Mouse (Mus musculus) telencephalon, adult 2 months (tissue): ENCODE data around the gene Nr4a3.
A peak's percentile ranks its signal among the peaks of the same experiment; 100 is the strongest.

ENCODE experiments used
- DNase-seq: peaks from one replicate; pipeline ENCODE4 v3.0.0-alpha.2; 2011; ENCODE audit warnings: low read depth, low spot score

The Nr4a3 gene

DNA sequence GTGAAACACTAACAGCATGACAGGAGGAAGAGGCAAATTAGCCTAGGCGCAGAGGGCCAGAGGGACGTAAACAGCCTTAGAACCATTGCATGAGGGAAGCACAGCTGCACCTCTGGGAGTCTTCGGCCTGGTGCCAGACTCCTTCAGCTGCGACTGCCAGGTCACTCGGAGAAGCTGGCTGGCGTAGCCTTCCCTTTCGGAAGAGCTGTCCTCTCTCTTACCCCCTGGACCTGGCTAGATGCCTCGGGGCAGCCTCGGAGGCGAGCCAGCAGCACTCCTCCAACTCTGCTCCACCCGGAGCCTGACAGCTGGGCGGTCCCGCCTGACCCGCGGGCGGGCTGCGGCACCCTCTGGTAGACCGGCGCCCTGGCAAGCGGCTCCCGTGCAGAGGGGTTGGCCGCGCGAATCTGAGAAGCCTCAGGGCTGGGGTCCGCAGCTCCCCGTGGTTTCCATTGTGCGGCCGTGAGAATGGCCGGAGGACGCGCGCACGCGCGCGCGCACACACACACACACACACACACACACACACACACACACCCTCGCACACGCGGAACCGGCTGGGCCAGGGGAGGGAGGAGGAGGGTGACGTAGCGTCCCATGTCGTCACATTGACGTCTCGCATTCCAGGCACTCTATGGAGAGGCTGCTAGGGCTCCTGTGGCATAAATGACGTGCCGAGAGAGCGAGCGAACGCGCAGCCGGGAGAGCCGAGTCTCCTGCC, at the start of gene Nr4a3:
Gene Nr4a3 (plus strand): TSS at position 663 of the 721 bp plus-strand sequence.
- peak; percentile 94 for DNase-seq

DNA sequence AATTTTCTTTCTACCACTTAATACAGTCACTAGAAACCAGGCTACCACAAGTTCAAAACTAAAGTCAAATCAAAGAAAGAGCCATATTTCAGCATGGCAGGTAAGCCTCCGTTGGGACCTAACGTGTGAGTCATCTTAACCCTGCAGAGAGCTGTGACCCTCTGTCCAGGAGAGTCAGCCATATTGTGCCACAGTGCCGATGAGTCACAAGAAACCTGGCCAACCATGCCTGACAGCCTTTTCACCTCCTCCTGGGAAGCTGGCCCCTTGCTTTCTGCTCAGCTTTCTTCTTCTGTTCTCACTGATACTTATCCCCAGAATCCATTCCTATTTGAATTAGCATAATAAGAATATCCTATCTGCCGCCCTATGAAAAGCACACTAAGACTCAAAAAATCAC, 42.0 kb upstream of the Nr4a3 start:
- DNase-seq: no peak

DNA sequence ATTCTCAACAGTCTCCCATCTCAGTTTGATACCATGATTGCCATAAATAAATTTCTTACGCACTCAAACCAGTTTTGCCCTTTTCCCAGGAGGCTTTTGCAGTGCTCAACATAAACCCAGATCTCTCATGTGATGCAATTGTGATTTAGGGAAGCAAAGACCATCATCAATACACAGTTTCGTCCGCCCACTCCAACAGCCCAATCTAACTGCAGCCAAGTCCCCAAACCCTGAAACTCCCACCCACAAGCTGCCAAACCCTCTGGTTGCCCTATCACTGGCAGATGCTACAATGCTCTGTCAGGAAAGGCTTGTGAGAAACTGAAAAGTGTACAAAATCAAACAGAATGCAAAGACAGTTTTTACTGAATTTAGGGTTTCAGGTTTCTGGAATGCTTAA, 41.5 kb upstream of the Nr4a3 start:
- peak; percentile 76 for DNase-seq

DNA sequence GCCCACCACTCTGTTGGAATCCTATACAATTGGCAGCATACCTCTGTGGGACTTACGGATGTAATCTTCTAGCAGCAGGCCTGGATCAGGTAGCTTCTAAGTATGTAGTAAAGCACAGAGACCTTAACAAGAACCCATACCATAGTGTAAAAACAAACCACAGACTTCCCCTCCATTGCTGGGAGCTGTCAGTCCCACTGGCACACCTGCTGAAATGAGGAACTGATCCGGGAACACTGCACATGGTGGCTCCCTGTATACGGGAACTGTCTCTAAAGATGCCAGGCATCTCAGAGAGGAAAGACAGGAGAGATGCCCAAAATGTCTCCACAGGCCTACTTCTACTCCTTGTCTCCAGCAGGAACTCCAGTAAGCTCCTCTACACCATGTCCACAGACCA, 38.6 kb upstream of the Nr4a3 start:
- DNase-seq: no peak

DNA sequence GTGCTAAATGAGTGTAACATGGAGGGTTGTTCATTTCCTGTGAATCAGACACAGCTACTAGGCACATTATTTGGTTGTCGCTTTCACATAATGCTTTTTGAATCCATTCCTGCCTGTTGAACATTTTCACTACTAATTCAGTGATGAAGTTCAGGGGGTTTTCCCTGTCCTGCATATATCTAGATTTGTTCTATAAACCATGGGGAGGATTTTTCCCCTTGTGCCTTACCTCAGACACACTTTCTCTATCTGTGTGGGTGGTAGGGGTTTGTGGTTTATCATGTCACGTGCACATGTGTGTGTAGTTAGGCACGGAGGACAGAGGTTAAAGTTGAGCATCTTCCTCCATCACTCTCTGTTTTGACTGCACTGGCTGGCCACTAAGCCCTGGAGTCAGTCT, 32.7 kb upstream of the Nr4a3 start:
- DNase-seq: no peak

DNA sequence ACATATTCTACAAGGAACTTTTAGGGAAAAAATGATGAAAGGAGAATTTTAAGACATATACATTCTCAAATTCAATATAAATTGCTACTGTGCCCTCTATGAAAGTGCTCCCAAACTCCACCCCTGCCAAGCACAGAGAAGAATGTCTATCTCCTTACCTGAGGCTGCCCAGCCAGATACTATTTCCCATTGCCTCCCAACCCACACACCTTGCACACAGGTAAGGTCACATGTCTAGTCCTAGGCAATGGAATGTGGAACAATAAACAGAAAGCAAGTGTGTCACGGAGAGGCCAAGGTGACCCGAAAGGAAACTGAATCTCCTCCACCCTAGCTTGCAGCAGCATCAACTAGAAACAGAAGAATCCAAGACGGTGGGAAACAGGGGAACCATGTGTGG, 22.0 kb upstream of the Nr4a3 start:
- no peak for DNase-seq

DNA sequence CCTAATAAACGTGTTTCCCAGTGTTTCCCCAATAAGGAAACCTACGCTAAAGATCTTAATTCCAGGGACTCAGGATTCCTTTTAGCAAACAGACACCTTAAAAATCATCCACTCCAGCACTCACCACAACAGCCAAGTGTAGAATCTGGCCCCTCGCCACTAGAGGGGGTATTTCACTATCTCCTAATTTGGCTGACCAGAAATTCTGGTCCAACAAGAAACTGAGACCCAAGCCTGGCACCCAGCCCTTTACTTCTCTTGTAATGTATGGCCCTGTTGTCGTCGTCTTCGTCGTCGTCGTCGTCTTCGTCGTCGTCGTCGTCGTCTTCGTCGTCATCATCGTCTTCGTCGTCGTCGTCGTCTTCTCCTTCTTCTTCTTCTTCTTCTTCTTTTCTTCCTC, 15.3 kb upstream of the Nr4a3 start:
- no peak for DNase-seq

DNA sequence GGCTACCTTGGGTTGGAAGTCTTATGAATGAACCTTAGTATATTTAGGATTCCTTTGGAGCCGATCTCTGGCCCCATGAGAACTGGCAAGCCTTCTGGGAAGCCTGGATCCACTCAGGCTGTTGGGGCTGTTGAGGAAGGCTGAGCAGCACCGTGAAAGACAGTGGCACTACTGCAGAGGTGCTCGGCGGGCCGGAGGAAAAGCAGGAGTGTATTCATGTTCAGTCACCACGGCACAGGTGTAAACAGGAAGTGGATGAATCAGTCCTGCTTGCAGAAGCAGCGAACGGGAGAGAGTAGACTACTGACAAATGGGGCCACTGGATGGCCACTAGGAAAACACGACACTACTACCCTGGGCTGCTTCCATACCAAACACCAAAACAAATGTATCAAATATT, 10.7 kb upstream of the Nr4a3 start:
- DNase-seq: no peak

DNA sequence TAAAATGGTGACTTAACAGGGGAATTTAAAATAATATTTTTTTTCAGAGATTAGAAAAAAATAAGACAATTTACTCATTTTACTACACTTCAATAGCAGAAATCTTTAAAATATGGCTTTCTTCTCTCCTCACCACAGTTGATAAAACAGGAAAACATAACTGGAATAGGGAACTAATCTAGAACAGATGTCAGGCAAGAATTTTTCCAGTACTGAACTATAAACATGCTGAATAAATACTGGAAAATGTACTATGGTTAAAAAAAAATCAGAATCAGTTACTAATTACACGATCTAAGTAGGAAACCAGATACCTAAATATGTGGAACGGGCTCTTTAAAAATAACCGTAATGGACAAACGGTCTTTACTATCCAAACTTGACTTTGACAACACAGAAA, 7.3 kb upstream of the Nr4a3 start:
- DNase-seq: no peak

DNA sequence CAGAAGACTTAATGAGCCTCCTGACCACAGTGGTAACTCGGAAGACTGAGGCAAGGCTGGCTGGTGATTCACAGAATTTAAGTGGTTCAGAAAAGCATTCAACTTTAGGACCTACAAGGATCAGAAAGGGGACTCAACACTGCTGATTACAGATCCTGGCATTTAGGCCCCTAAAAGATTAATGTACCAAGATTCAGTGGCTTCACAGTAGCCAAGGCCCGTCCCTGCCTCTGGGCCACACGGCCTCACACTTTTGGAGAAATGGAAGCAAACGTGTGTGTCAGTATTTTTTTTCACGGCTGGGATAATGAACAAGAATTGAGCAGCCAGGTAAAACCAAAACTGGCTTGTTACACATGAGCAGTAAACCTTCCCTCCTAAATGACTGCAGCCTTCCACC, 6.1 kb upstream of the Nr4a3 start:
- DNase-seq: no peak

DNA sequence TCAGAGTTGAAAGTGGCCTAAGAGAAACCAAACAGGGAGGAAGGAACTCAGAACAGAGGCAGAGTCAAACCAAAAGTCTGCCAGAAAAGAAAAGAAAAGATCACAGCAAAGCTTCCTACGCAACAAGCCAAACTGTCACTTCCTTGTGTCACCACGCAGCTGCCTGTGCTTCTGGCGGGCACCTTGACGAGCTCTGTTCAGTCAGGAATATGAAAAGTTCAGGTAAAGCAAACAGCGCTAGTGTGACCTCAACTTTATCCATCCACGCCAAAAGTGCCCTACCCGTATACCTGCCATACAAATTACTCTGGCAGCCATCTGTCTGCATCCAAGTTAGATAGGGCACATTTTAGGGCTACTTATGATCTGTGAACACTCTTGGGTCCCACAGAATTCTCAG, 5.2 kb upstream of the Nr4a3 start:
- no peak for DNase-seq

DNA sequence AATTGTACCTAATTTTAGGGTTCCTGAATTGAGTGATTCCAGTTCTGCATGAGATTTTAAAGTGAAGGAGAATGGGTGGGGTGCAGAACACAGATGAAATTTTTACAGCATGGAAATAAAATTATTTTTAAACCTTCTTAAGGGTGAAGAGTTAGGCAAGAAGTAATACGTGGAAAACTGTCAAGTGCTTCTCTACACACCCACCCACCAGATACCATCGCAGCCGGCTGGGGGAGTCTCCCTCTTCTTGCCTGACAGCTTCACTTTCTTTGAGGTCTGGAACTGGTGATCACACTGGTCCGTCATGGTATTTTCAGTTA, 2.5 kb upstream of the Nr4a3 start:
- DNase-seq: peak; percentile 55

DNA sequence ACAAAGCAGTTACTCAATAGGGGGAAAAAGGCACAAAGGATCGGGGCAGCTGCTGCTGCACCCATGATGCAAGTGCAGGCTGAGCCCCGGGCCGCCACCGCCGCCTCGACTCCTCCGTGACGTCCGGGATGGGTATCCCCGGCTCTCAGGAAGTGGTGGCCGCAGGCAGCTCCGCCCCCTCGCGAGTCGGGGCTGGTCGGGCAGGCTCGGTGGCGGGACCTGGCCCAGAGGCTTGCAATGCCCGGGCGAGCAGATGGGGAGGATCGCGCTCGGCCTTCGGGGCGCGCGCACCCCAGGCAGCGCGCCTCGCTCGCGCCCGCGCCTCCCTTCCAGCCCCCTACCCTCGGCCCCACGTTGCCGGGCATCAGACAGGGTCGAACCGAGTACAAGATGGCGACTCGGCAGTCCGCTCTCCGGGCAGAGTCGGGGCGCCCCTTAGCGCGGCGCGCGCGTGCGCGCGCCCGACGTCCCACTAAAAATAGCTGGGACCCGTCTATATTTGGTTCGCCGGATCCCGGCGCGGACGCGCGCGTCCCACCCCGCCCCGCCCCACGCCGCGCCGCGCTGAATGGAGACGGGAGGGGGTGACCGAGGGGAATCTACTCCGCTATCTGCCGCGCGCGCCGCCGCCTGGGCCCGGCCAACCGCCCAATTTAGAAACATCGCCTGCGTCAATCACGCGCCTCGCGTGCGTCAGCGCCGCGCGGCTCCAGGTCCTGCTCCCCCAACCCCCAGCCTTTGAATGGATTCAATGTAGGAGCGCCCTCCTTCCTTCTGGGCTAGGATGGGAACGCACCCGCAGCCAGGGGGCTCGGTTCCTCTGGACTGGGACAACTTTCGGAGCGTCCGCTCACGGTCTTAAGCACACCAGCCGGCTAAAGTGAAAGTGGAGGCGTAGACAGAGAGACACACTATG, 1.9 kb upstream of the Nr4a3 start:
- peak; percentile 94 for DNase-seq

DNA sequence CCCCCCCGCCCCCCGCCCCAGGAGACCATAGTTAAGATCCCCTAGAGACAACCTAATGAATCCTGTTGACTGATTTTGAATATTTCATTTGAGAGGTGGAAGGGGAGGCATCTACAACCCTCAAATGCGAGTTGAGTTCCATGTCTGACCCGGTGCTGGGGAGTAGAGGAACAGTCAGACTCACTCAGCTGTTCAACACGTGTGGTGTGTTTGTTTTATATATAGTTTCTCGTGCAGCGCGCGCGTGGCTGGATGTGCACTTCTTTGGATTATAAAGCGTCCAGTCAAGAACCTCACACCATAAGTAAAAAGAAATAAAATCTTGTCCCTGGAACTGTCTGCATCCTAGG, 837 bp upstream of the Nr4a3 start:
- no peak for DNase-seq

DNA sequence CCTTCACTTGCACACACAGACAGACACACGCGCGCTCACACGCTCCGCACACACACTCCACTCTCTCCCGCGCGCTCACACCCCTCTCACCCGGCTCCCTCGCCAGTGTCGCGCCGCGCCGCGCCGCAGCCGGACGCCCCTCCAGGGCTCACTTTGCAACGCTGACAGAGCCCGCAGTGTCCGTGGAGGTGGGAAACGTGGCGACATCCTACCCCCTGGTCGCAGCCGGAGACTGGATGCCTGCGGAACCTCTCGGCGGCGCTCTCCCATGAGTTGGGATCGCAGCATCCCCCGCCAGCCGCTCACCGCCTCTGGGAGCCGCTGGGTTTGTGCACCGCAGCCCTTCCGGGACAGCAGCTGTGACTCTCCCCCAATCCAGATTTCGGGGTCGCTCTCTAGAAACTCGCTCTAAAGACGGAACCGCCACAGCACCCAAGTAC, 348 bp downstream of the Nr4a3 start:
- DNase-seq: no peak

DNA sequence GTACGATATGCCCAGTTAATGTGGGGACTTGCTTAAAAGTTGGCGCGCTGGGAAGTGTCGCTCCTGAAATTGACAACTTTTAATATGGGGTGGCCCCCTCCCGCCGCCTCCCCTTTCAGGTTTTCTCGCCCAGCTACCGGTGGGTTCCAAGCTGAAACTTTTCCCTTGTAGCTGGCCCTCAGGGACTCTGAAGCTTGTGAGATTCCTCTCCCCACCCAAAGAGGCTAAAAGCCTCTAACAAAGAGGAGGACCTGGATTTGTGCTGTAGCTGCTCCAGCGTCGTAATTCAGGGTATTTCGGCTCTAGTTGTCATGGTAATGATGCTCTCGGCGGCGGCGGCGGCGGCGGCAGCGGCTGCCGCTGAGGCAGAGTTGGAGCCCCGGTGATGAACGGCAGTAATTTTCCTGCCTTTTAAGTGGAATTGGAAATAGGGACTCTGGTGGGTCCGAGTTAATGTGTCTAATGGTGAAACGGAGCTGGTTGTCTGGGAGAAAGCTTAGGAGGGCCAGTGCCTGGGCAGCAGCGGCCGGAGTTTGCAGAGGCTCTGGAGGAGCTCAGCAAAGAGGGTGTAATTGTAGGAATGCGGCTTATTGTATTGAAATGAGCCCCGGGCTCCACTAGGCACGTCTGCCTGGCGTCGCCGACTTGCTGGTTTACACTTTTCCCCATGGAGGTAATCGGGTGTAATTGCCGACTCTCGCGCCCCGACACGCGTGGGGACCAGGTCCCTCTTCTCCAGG, 938 bp downstream of the Nr4a3 start:
- DNase-seq: no peak

DNA sequence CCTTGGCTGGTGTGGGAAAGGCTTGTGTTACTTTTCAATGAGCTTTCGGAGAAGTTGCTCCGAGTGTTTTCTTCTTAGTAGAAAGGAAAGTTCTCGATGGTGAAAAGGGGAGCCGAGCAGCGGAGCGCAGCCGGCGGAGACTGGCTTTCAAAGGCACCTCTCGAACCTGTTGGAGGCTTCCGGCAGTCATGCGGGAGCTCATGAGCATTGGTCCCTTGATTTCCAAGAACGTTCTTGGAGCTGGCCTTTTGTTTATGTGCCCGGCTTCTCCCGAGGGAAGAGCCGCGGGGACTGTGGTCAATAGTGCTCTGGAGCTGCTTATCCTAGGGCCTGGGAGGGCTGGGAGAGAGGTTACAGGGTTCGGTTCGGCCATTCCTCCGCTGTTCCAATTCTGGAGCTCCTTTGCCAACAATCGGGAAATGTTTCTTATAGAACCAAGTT, 1.5 kb downstream of the Nr4a3 start:
- DNase-seq: no peak

DNA sequence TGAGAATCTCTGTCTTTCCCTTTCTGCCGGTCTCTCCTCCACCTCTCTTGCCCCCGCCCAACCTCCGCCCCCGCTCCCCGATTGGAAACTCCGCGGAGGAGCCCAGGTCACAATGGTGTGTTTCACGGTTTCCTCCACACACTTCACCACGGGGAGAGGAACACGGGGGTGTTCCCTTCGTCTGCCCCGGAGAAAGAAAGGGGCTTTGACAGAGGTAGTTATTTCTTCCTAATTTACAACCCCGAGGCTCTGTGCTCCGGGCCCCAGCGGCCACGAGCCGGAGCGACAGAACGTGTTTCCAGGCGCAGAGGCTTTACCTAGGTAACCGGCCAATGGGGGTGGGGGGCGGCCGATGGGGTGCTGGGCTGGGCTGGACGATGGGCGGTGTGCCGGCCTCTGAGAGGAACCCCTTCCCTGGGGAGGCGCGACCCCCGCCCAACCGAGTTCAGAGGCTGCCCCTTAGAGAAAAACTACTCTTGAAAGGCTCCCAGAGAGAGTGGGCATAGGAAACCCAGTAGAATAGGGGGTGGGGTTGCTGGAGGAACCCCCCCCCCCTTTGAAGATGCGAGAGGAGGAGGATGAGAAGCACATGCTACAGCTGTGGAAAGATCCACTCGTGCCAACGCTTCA, 2.3 kb downstream of the Nr4a3 start:
- no peak for DNase-seq

DNA sequence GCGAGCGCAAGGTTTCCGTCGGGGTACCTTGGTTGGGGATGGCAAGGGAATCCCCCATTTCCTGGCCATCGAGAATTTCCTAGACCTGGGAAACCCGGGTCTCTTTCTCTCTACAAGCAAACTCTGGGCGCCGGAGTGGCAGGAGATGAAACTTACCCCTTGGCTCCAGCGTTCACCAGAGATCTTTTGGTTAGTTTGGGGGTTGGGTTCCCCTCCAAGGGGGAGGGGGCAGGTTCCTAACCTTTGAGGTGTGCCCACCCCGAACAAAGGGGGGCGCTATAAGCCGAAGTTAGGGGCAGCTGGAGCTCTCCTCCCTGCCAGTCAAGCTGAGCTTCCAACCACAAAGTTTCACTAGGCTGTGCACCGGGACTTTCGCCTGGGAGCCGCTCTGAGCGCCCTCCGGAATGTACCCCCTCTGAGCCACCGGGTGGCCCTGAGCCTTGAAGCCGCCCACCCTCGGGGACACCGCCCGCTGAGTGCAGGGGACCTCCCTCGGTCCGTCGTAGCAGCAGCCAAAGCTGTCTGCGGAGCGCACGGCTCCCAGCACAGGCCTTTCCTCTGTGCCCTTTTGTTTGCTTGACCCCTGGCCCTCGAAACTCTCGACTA, 2.9 kb downstream of the Nr4a3 start:
- no peak for DNase-seq

DNA sequence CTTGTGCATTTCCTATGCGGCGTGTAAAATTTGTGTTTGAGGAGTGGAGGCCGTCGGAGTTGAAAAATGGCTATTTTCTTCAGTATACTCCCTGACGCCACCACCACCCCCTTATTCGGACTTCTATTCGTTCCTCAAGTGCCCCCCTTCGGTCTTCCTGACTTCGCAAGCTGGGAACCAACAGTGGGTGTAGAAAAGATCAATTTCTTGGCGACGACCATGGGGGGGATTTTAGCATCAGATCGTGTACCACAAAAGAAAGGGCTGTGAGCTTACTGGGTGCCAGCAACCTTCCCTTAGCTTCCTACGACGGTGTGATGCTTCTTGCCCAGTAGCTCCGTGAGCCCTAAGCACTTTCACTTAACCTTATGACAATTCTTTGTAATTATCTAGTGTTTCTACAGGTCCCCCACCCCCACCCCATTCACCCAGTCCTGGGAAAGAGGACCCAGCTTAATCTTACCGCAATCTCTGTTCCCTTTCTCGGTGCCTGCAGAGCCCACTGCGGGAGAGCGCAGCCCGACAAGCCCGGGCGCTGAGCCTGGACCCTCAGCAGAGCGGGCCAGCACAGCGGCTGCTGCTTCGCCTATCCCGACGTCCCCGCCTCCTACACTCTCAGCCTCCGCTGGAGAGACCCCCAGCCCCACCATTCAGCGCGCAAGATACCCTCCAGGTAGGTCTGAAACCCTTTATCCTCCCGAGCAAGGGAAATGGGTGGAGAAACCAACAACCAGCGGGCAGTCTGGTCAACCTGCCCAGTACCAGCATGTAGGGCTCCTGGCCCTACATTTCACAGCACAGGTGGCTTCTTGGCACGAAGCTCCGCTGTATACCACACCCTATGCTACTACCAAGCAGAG, 3.7 kb downstream of the Nr4a3 start:
- DNase-seq: no peak

DNA sequence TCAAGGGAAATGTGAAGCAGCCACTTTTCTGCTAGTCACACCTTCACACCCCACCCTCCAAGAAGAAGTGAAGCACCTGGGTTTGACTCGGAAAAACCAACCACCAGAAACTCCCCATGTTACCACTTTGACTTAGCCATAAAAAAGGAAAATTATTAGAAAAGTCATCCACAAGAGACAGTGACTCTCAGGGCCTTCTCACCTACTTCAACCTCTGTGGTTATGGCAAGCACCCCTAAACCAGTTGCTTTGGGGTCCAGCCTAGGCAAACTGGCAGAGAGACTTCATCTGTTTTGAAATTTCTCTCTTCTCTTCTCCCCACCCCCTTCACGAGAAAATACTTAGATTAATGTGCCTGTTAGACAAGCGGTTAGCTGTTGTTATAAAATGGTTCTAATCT, 5.1 kb downstream of the Nr4a3 start:
- no peak for DNase-seq
